Mouse (Mus musculus) testis, adult 2 months (tissue): ENCODE measurements around the gene Tbc1d9.

ENCODE experiments used
- CTCF ChIP-seq: fragments of 200-500 bp; IDR thresholded peaks from 2 replicates; pipeline ENCODE4 v1.5.1; 2012; ENCODE audit warnings: low read depth, mild to moderate bottlenecking, inconsistent platforms, low read length, moderate library complexity; ENCODE audit not compliant: control insufficient read depth, insufficient read depth, insufficient replicate concordance
- POLR2A ChIP-seq: fragments of 200-500 bp; IDR thresholded peaks from 2 replicates; pipeline ENCODE4 v1.6.1; 2012; ENCODE audit warnings: low read depth, mild to moderate bottlenecking, inconsistent platforms, low read length, moderate library complexity; ENCODE audit not compliant: control insufficient read depth

GRCm38 (mm10) chr8:83300135-83300534, 135.0 kb downstream of the Tbc1d9 start:
- TF ChIP-seq CTCF, result peak; percentile 37; the same call in 1 of the 2 replicates
- TF ChIP-seq POLR2A, result no peak
